Mouse (Mus musculus): ENCODE measurements around the gene H2-Ab1.

DNA sequence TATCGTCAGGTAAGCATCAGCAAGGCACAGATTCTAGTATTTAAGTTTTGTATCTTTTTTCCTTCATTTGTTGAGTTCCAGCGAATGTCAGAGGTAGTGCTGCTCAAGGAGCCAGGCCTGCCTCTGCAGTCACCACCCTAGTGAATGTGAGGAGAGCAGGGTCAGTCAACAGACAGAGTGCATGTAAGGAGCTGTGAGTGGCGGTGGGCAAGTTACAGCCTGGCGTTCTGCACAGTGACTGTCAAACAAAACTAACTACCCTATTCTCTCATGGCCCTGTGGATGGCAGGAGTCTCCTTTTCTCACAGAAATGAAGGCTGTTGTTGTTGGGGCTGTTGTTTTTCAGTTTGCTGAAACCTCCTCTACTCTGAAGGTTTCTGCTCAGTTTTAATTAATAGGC is 27.9 kb downstream of the H2-Ab1 start:
- TF ChIP-seq TAL1 (IDR thresholded peaks at IDR 0.05; ENCODE audit: low read length), result no peak
- TF ChIP-seq GATA1 (IDR thresholded peaks at IDR 0.05; ENCODE audit: low read length), result no peak

Measured in erythroblast, embryonic 14.5 days (primary cell).